Mouse (Mus musculus) olfactory bulb, adult 2 months (tissue): ENCODE data around the gene Bcor.

Experiments
- CTCF ChIP-seq: fragments of 200-500 bp; IDR thresholded peaks from 2 replicates; pipeline ENCODE4 v1.5.1; 2012; ENCODE audit warnings: low read depth, mild to moderate bottlenecking, low read length, moderate library complexity; ENCODE audit not compliant: insufficient read depth
- POLR2A ChIP-seq: fragments of 200-500 bp; IDR thresholded peaks from 2 replicates; pipeline ENCODE4 v1.6.1; 2012; ENCODE audit warnings: mild to moderate bottlenecking, low read depth, low read length, moderate library complexity; ENCODE audit not compliant: insufficient read depth

DNA sequence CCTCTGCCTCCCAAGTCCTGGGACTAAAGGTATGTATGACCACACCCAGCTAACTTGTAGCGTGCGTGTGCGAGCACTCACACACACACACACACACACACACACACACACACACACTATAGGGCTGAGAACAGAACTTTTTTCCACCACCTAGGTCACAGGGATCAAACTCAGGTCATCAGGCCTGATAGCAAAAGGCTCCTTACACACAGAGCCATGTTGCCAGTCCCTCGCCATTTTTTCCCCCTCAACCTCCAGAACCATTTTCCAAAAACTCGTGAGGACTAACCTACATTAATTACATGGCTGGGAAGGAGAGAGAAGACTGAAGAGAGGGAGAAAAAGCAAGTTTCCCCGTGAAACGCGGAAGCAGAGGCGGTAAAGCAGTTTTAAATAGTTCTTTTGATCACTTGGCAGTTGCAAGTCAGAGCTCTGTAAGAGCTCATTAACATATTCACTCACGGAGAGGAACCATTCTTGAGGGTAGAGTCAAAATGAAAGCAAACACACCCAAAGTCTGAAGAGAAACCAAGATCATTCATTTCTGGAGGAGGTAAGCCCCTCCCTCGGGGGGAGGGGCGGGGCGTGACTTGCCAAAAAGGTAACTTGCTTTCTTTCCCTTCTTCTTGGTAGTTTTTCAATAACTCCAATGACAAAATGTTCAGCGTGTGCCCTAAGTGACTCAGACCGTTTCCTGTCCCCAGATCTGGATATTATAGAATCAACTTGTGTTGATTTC is 145.3 kb downstream of the Bcor start:
- no peak for TF ChIP-seq CTCF
- TF ChIP-seq POLR2A: no peak
